Comparison of ENCODE assay signal across 8 mouse cellular contexts in the genomic region with DNA sequence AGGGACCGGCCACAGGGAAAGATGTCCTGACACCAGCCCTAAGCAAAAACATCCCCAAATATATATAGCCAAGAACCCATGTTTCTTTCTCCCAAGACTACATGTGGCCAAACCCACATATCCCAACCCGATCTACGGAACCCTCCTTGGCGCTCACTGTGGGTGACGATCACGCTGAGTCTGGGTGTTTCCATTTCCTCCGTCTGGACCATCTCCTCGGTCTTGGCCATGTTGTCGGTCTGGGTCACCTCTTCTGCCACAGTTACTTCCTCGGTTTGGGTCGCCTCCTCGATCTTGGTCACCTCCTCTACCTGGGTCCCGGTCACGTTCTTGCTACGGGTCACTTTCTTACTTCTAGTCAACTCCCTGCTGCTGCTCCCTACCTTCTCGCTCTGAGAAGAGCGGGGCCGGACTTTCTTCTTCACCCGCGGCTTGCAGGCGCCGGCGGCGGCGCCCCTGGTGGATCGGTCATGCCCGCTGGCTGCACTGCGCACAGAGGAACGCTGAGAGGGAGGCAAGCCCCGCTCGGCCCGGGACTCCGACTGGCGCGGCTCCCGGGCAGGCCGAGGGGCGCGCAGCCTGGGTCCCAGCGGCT. TPM values are rescaled to one million over a fixed set of nuclear protein-coding genes. Genes with fewer than 3 reads are reported as not detected.
DNase-seq lines count a peak whose midpoint lies in the region; ATAC-seq and TF ChIP-seq lines count a peak whose summit lies in the region.

No protein-coding gene starts in this region.

- TF ChIP-seq CTCF in gastrocnemius, adult 2 months (IDR thresholded peaks at IDR 0.05) = peak; percentile 42
- peak; percentile 32; the same call in 1 of the 2 replicates for TF ChIP-seq CTCF in midbrain, postnatal 0 days (IDR thresholded peaks at IDR 0.05)

- H3K27ac ChIP-seq in gastrocnemius, adult 2 months = peak overlapping the region; percentile 95
- peak overlapping the region; percentile 31; the same call in 1 of the 2 replicates for H3K27ac ChIP-seq in embryonic facial prominence, embryonic 11.5 days (replicated peaks; ENCODE audit: low read depth, low read length)
- peak overlapping the region; percentile 85 for H3K27ac ChIP-seq in intestine, embryonic 16.5 days (ENCODE audit: low read length)
- peak overlapping the region; percentile 74 for H3K27ac ChIP-seq in midbrain, postnatal 0 days (ENCODE audit: low read depth, low read length)

- no peaks in the 10 kb centered on the region for H3K27me3 ChIP-seq in embryonic facial prominence, embryonic 11.5 days (ENCODE audit: control insufficient read depth, insufficient read depth, low read length)
- no peaks in the 10 kb centered on the region for H3K27me3 ChIP-seq in intestine, embryonic 16.5 days (replicated peaks; ENCODE audit: control insufficient read depth, insufficient read depth, low read length)
- no peaks in the 10 kb centered on the region for H3K27me3 ChIP-seq in midbrain, postnatal 0 days (ENCODE audit: insufficient read depth, low read length)

- peak overlapping the region; percentile 60 for H3K4me2 ChIP-seq in embryonic facial prominence, embryonic 11.5 days (ENCODE audit: low read depth, low read length)
- H3K4me2 ChIP-seq in intestine, embryonic 16.5 days (ENCODE audit: low read depth, low read length) = peak overlapping the region; percentile 76
- H3K4me2 ChIP-seq in midbrain, postnatal 0 days (ENCODE audit: low read depth, low read length, poor library complexity, severe bottlenecking) = peak overlapping the region; percentile 67

- under 1% methylated on average over 40 of the region's 40 CpGs for WGBS in embryonic facial prominence, embryonic 11.5 days
- WGBS in intestine, embryonic 16.5 days = under 1% methylated on average over 38 of the region's 40 CpGs
- WGBS in midbrain, postnatal 0 days = under 1% methylated on average over 39 of the region's 40 CpGs

- H3K36me3 ChIP-seq in embryonic facial prominence, embryonic 11.5 days (replicated peaks; ENCODE audit: control insufficient read depth, insufficient read depth, low read depth, low read length) = peaks cover 8% of the 10 kb centered on the region
- H3K36me3 ChIP-seq in intestine, embryonic 16.5 days (ENCODE audit: control insufficient read depth, insufficient read depth, low read length) = peaks cover 3% of the 10 kb centered on the region; the same call in 1 of the 2 replicates
- peaks cover 30% of the 10 kb centered on the region for H3K36me3 ChIP-seq in midbrain, postnatal 0 days (ENCODE audit: insufficient read depth, low read length)

- no peak for DNase-seq in gastrocnemius, adult 2 months
- no peak for DNase-seq in gastrocnemius, postnatal 25 days
- DNase-seq in 3T3-L1 (ENCODE audit: low read depth, low spot score) = peak; percentile 56
- peak; percentile 30 for DNase-seq in embryonic facial prominence, embryonic 11.5 days (ENCODE audit: low spot score)
- peak; percentile 9 for DNase-seq in midbrain, postnatal 0 days (ENCODE audit: low spot score)
- no peak for DNase-seq in gastrocnemius, adult 8-10 months (ENCODE audit: low spot score in 2 of 2)
- no peak for DNase-seq in ovary, postnatal 10 days (ENCODE audit: low spot score)

- intact Hi-C loops in gastrocnemius, adult 2 months (cut with DNase I) = loop anchor here (2.0 to 5.0 kb wide), 3 partner anchors 23 to 175 kb away; a partner anchor contains a TSS

- peak; percentile 8; the same call in 1 of the 2 replicates for ATAC-seq in embryonic facial prominence, embryonic 11.5 days (replicated peaks; ENCODE audit: insufficient number of reproducible peaks, low FRiP score, low TSS enrichment, low read depth)
- peak; percentile 81 for ATAC-seq in intestine, embryonic 16.5 days
- ATAC-seq in midbrain, postnatal 0 days (ENCODE audit: low FRiP score) = peak; percentile 6

- peak overlapping the region; percentile 76 for H3K4me3 ChIP-seq in gastrocnemius, adult 2 months
- peak overlapping the region; percentile 91 for H3K4me3 ChIP-seq in embryonic facial prominence, embryonic 11.5 days (ENCODE audit: low read depth, low read length)
- peak overlapping the region; percentile 91 for H3K4me3 ChIP-seq in intestine, embryonic 16.5 days (ENCODE audit: low read length)
- H3K4me3 ChIP-seq in midbrain, postnatal 0 days (ENCODE audit: low read depth, low read length) = peak overlapping the region; percentile 85

- no peaks in the 10 kb centered on the region for H3K4me1 ChIP-seq in embryonic facial prominence, embryonic 11.5 days (ENCODE audit: control insufficient read depth, insufficient read depth, low read length)
- H3K4me1 ChIP-seq in intestine, embryonic 16.5 days (ENCODE audit: control insufficient read depth, insufficient read depth, low read length) = peaks cover 16% of the 10 kb centered on the region
- peaks cover 6% of the 10 kb centered on the region; the same call in 1 of the 2 replicates for H3K4me1 ChIP-seq in midbrain, postnatal 0 days (ENCODE audit: insufficient read depth, low read length)

- H3K9me3 ChIP-seq in embryonic facial prominence, embryonic 11.5 days (replicated peaks; ENCODE audit: control insufficient read depth, low read length) = no peaks in the 10 kb centered on the region
- no peaks in the 10 kb centered on the region for H3K9me3 ChIP-seq in intestine, embryonic 16.5 days (ENCODE audit: control insufficient read depth, low read length)
- no peaks in the 10 kb centered on the region for H3K9me3 ChIP-seq in midbrain, postnatal 0 days (ENCODE audit: low read length)

- H3K9ac ChIP-seq in embryonic facial prominence, embryonic 11.5 days (replicated peaks; ENCODE audit: low read length) = peak overlapping the region; percentile 92
- peak overlapping the region; percentile 91 for H3K9ac ChIP-seq in intestine, embryonic 16.5 days (ENCODE audit: low read depth, low read length)
- peak overlapping the region; percentile 72 for H3K9ac ChIP-seq in midbrain, postnatal 0 days (replicated peaks; ENCODE audit: low read length, poor library complexity, severe bottlenecking)

RNA-seq across cellular contexts. Expression of a gene that starts 0.4 kb away (rescaled TPM):
- 100 to 1,000 TPM; 201 to 232 TPM for total RNA-seq in gastrocnemius, adult 2 months (2021)
- 100 to 1,000 TPM; 177 to 180 TPM for total RNA-seq in gastrocnemius, postnatal 25 days (2021)
- polyA plus RNA-seq in embryonic facial prominence, embryonic 11.5 days (2014; fragmentation: Nextera tagmentation; extraction: Ambion mirVana) = 271 and 295 TPM in 2 replicates
- polyA plus RNA-seq in intestine, embryonic 16.5 days (2015; fragmentation: Nextera tagmentation; extraction: Ambion mirVana) = 142 and 152 TPM in 2 replicates
- total RNA-seq in midbrain, postnatal 0 days (2014; rRNA removed) = 92.3 and 114 TPM in 2 replicates
- 163 and 170 TPM in 2 replicates for polyA plus RNA-seq in midbrain, postnatal 0 days (2015; fragmentation: Nextera tagmentation; extraction: Ambion mirVana)
- total RNA-seq in gastrocnemius, adult 8-10 months (2022) = 100 to 1,000 TPM; 229 to 241 (median 229) TPM

RNA-seq across cellular contexts. Expression of a gene that starts 0.5 kb away (rescaled TPM):
- 10 to 100 TPM; 19.8 to 24.3 TPM for total RNA-seq in gastrocnemius, adult 2 months (2021)
- 10 to 100 TPM; 20.4 to 24.0 TPM for total RNA-seq in gastrocnemius, postnatal 25 days (2021)
- polyA plus RNA-seq in embryonic facial prominence, embryonic 11.5 days (2014; fragmentation: Nextera tagmentation; extraction: Ambion mirVana) = 122 and 142 TPM in 2 replicates
- 103 and 104 TPM in 2 replicates for polyA plus RNA-seq in intestine, embryonic 16.5 days (2015; fragmentation: Nextera tagmentation; extraction: Ambion mirVana)
- 65.2 and 66.9 TPM in 2 replicates for total RNA-seq in midbrain, postnatal 0 days (2014; rRNA removed)
- 131 and 137 TPM in 2 replicates for polyA plus RNA-seq in midbrain, postnatal 0 days (2015; fragmentation: Nextera tagmentation; extraction: Ambion mirVana)
- 10 to 100 TPM; 20.6 to 21.7 (median 21.3) TPM for total RNA-seq in gastrocnemius, adult 8-10 months (2022)

RNA-seq across cellular contexts. Expression of a gene that starts 23.0 kb away (rescaled TPM):
- total RNA-seq in gastrocnemius, adult 2 months (2021) = 10 to 100 TPM; 22.6 to 22.7 TPM
- 10 to 100 TPM; 15.7 to 17.0 TPM for total RNA-seq in gastrocnemius, postnatal 25 days (2021)
- polyA plus RNA-seq in embryonic facial prominence, embryonic 11.5 days (2014; fragmentation: Nextera tagmentation; extraction: Ambion mirVana) = 93.7 and 97.1 TPM in 2 replicates
- 69.1 and 70.5 TPM in 2 replicates for polyA plus RNA-seq in intestine, embryonic 16.5 days (2015; fragmentation: Nextera tagmentation; extraction: Ambion mirVana)
- total RNA-seq in midbrain, postnatal 0 days (2014; rRNA removed) = 63.1 and 74.4 TPM in 2 replicates
- 70.6 and 76.3 TPM in 2 replicates for polyA plus RNA-seq in midbrain, postnatal 0 days (2015; fragmentation: Nextera tagmentation; extraction: Ambion mirVana)
- 10 to 100 TPM; 19.9 to 22.8 (median 22.3) TPM for total RNA-seq in gastrocnemius, adult 8-10 months (2022)

RNA-seq across cellular contexts. Expression of a gene that starts 27.8 kb away (rescaled TPM):
- total RNA-seq in gastrocnemius, adult 2 months (2021) = not detected
- total RNA-seq in gastrocnemius, postnatal 25 days (2021) = not detected
- polyA plus RNA-seq in embryonic facial prominence, embryonic 11.5 days (2014; fragmentation: Nextera tagmentation; extraction: Ambion mirVana) = not detected in 2 replicates
- 539 and 560 TPM in 2 replicates for polyA plus RNA-seq in intestine, embryonic 16.5 days (2015; fragmentation: Nextera tagmentation; extraction: Ambion mirVana)
- total RNA-seq in midbrain, postnatal 0 days (2014; rRNA removed) = not detected in 2 replicates
- polyA plus RNA-seq in midbrain, postnatal 0 days (2015; fragmentation: Nextera tagmentation; extraction: Ambion mirVana) = not detected in 2 replicates
- not detected for total RNA-seq in gastrocnemius, adult 8-10 months (2022)

Comparison
In these comparisons a context has a peak if more than half of its experiments do, and no peak if none do; other contexts are left out.
1. DNase-seq: peak in 3T3-L1 (single experiment), embryonic facial prominence, embryonic 11.5 days (single experiment) and midbrain, postnatal 0 days (single experiment); none in gastrocnemius, adult 2 months (single experiment), gastrocnemius, postnatal 25 days (single experiment), gastrocnemius, adult 8-10 months (0 of 2) and ovary, postnatal 10 days (single experiment).
2. H3K27ac ChIP-seq: peak in every context shown above with its lines; median percentile 95 in gastrocnemius, adult 2 months; 85 in intestine, embryonic 16.5 days; 74 in midbrain, postnatal 0 days; 31 in embryonic facial prominence, embryonic 11.5 days.
3. ATAC-seq: peak in every context shown above with its lines; median percentile 81 in intestine, embryonic 16.5 days; 8 in embryonic facial prominence, embryonic 11.5 days; 6 in midbrain, postnatal 0 days.
4. Peak in every context shown above with its lines, with median percentiles within 50 percentile points of each other: H3K4me3 ChIP-seq, H3K4me2 ChIP-seq and H3K9ac ChIP-seq.